Mouse (Mus musculus): ENCODE data around the gene Stxbp5. TPM values are rescaled to one million over a fixed set of nuclear protein-coding genes. Genes with fewer than 3 reads are reported as not detected.

The Stxbp5 gene
- polyA plus RNA-seq (2017; shearing (Covaris generic)), result 5.4 TPM

DNA sequence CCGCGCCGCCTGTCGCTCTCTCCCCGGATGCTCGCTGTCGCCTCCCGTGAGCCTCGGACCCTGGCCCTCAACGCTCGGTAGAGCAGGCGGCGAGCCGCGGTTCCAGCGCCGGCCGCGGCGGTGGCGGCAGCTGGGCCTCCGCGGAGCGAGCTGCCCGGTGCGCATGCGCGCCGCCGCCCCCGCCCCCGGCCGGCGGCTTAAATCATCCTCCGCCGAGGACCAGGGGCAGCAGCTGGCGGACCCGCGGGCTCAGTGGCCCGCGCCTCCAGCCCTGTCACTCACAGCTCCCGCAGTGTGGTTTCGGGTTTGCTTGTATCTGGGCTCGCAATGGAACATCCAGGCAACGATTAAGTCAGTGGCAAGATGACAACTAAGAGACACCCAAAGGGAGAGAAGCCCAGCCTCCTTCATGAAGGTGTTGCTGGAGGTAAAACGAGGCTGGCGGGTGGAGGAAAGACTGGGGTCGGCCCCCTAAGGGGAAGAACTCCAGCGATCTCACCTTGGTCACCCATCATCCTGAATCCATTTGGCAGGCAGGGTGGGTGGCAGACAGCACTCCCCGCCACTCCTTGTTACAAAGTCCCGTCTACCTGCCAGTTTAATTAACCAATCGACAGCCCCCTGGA, at the start of gene Stxbp5:
Gene Stxbp5 (minus strand): TSS at position 9 of the 626 bp plus-strand sequence.

Other genes starting within 250 kb of the Stxbp5 start
- not detected for gene Samd5, start 225.9 kb downstream of the Stxbp5 start, polyA plus RNA-seq (2017; shearing (Covaris generic))